Comparison of ENCODE assay signal across 10 mouse cellular contexts in genomic region chr8:71988867-71989599, GRCm38 (mm10). TPM values are rescaled to one million over a fixed set of nuclear protein-coding genes. Genes with fewer than 3 reads are reported as not detected.
DNase-seq lines count a peak whose midpoint lies in the region; ATAC-seq and TF ChIP-seq lines count a peak whose summit lies in the region.
"Had no signal": no experiment of that assay in that cellular context is flagged by ENCODE, and none has a peak within 500 bp of the region (broad histone marks: within the 10 kb centered on the region; RNA-seq: fewer than 3 reads in every experiment).

No protein-coding gene starts in this region.

- DNase-seq in heart, adult 2 months, result no peak
- DNase-seq in heart, postnatal 25 days (ENCODE audit: low spot score), result no peak
- DNase-seq in thymus, postnatal 4 days, result peak; percentile 19
- no peak for DNase-seq in thymus, postnatal 0 days (ENCODE audit: low spot score)
- no peak for DNase-seq in stomach, postnatal 0 days (ENCODE audit: low spot score)
- no peak for DNase-seq in gastrocnemius, adult 8-10 months (ENCODE audit: low spot score in 2 of 2)

- H3K4me2 ChIP-seq in limb, embryonic 15.5 days, result peak overlapping the region; percentile 57
- peak overlapping the region; percentile 72 for H3K4me2 ChIP-seq in stomach, postnatal 0 days (replicated peaks; ENCODE audit: low read depth)

- TF ChIP-seq CTCF in heart, adult 2 months (IDR thresholded peaks at IDR 0.05), result no peak
- TF ChIP-seq CTCF in stomach, postnatal 0 days (IDR thresholded peaks at IDR 0.05; ENCODE audit: low read depth), result no peak

- H3K4me3 ChIP-seq in heart, adult 2 months, result peak overlapping the region; percentile 51
- H3K4me3 ChIP-seq in limb, embryonic 15.5 days, result peak overlapping the region; percentile 44
- H3K4me3 ChIP-seq in stomach, postnatal 0 days (ENCODE audit: low read depth, low read length), result peak overlapping the region; percentile 42

- H3K4me1 ChIP-seq in heart, adult 2 months (ENCODE audit: control insufficient read depth, insufficient read depth, low read length), result no peaks in the 10 kb centered on the region; the same call in 1 of the 2 replicates
- H3K4me1 ChIP-seq in limb, embryonic 15.5 days, result peaks cover 8% of the 10 kb centered on the region; the same call in 1 of the 2 replicates
- H3K4me1 ChIP-seq in stomach, postnatal 0 days (replicated peaks; ENCODE audit: control insufficient read depth, insufficient read depth), result 0 out of 2 replicates have a peak, but pooled peaks cover 2% of the 10 kb centered on the region

- no peaks in the 10 kb centered on the region for H3K79me2 ChIP-seq in heart, adult 2 months (replicated peaks; ENCODE audit: control insufficient read depth, insufficient read depth, low read length)

- no peaks in the 10 kb centered on the region for H3K9me3 ChIP-seq in limb, embryonic 15.5 days
- H3K9me3 ChIP-seq in stomach, postnatal 0 days (ENCODE audit: control insufficient read depth, low read length), result no peaks in the 10 kb centered on the region

- ATAC-seq in limb, embryonic 15.5 days (ENCODE audit: insufficient number of reproducible peaks, low FRiP score, low TSS enrichment, low read depth), result no peak
- 0 out of 2 replicates have a peak, but pooled peaks have one; percentile 17 for ATAC-seq in stomach, postnatal 0 days (ENCODE audit: low FRiP score, low TSS enrichment)
- no peak for ATAC-seq in erythroid progenitor cell, adult 5-6 weeks (replicated peaks; ENCODE audit: low FRiP score, poor library complexity, severe bottlenecking)

- no peak overlapping the region for H3K27ac ChIP-seq in heart, adult 2 months
- no peak overlapping the region for H3K27ac ChIP-seq in limb, embryonic 15.5 days
- 0 out of 2 replicates have a peak overlapping the region, but pooled peaks have one; percentile 30 for H3K27ac ChIP-seq in stomach, postnatal 0 days (replicated peaks)

- intact Hi-C loops in heart, adult 2 months (cut with DNase I), result no loop called here
- intact Hi-C loops in heart, postnatal 25 days (cut with DNase I), result no loop called here

- H3K9ac ChIP-seq in heart, adult 2 months (ENCODE audit: low read depth, low read length), result no peak overlapping the region; the same call in 1 of the 2 replicates
- 0 out of 2 replicates have a peak overlapping the region, but pooled peaks have one; percentile 20 for H3K9ac ChIP-seq in limb, embryonic 15.5 days
- H3K9ac ChIP-seq in stomach, postnatal 0 days (ENCODE audit: low read length), result peak overlapping the region; percentile 50; the same call in 1 of the 2 replicates

- H3K36me3 ChIP-seq in heart, adult 2 months (ENCODE audit: control insufficient read depth, insufficient read depth, low read length), result no peaks in the 10 kb centered on the region
- H3K36me3 ChIP-seq in limb, embryonic 15.5 days, result no peaks in the 10 kb centered on the region
- H3K36me3 ChIP-seq in stomach, postnatal 0 days (ENCODE audit: control insufficient read depth, insufficient read depth, low read length), result no peaks in the 10 kb centered on the region

- TF ChIP-seq EP300 in heart, adult 2 months (IDR thresholded peaks at IDR 0.05; ENCODE audit: insufficient read depth, low read depth, low read length), result no peak
- TF ChIP-seq EP300 in stomach, postnatal 0 days (optimal IDR thresholded peaks at IDR 0.05), result no peak

- no peak for TF ChIP-seq POLR2A in heart, adult 2 months (IDR thresholded peaks at IDR 0.05; ENCODE audit: insufficient read depth, low read depth, low read length)

- 61% methylated on average over 13 of the region's 13 CpGs for WGBS in heart, adult 2 months
- WGBS in limb, embryonic 15.5 days, result 36% methylated on average over 13 of the region's 13 CpGs
- 54% methylated on average over 13 of the region's 13 CpGs for WGBS in stomach, postnatal 0 days

- H3K27me3 ChIP-seq in heart, adult 2 months (ENCODE audit: control insufficient read depth, insufficient read depth, low read length), result no peaks in the 10 kb centered on the region
- 0 out of 2 replicates have a peak, but pooled peaks cover 3% of the 10 kb centered on the region for H3K27me3 ChIP-seq in limb, embryonic 15.5 days
- no peaks in the 10 kb centered on the region for H3K27me3 ChIP-seq in stomach, postnatal 0 days (ENCODE audit: control insufficient read depth, insufficient read depth, low read length)
- H3K27me3 ChIP-seq: CH12.LX had no signal

RNA-seq across cellular contexts. Expression of gene Cyp4f18, which starts 20.4 kb away (rescaled TPM):
- 1 to 10 TPM; 1.2 to 1.4 TPM for total RNA-seq in heart, adult 2 months (2021)
- polyA plus RNA-seq in heart, adult 2 months (2012; rRNA removed), result 1.7 and 5.2 TPM in 2 replicates
- under 1 TPM; 0.70 to 0.73 TPM for total RNA-seq in heart, postnatal 25 days (2021)
- polyA plus RNA-seq in thymus, postnatal 0 days (2015; fragmentation: Nextera tagmentation; extraction: Ambion mirVana), result 1.5 and 1.9 TPM in 2 replicates
- polyA plus RNA-seq in limb, embryonic 15.5 days (2015; fragmentation: Nextera tagmentation; extraction: Ambion mirVana), result 1.2 and 2.0 TPM in 2 replicates
- polyA plus RNA-seq in stomach, postnatal 0 days (2015; fragmentation: Nextera tagmentation; extraction: Ambion mirVana), result 1.3 and 1.4 TPM in 2 replicates
- under 1 TPM in 2 of 4 experiments, not detected in 2; 0.54 to 0.91 TPM for total RNA-seq in gastrocnemius, adult 8-10 months (2022)
- 6.1 and 10.9 TPM in 2 replicates for total RNA-seq in erythroid progenitor cell, adult 5-6 weeks (2015; ENCODE audit: low replicate concordance)
- 2.7 and 7.0 TPM in 2 replicates for total RNA-seq in erythroid progenitor cell, adult 5-6 weeks (2017; ENCODE audit: low replicate concordance)

RNA-seq across cellular contexts. Expression of gene Zfp961, which starts 38.2 kb away (rescaled TPM):
- 1 to 10 TPM; 5.5 to 8.0 TPM for total RNA-seq in heart, adult 2 months (2021)
- 4.4 and 6.1 TPM in 2 replicates for polyA plus RNA-seq in heart, adult 2 months (2012; rRNA removed)
- 1 to 10 TPM; 5.5 to 10.0 TPM for total RNA-seq in heart, postnatal 25 days (2021)
- 15.9 and 18.5 TPM in 2 replicates for polyA plus RNA-seq in thymus, postnatal 0 days (2015; fragmentation: Nextera tagmentation; extraction: Ambion mirVana)
- polyA plus RNA-seq in limb, embryonic 15.5 days (2015; fragmentation: Nextera tagmentation; extraction: Ambion mirVana), result 14.4 and 16.9 TPM in 2 replicates
- polyA plus RNA-seq in stomach, postnatal 0 days (2015; fragmentation: Nextera tagmentation; extraction: Ambion mirVana), result 11.2 and 11.8 TPM in 2 replicates
- total RNA-seq in gastrocnemius, adult 8-10 months (2022), result 1 to 10 TPM; 1.3 to 2.3 (median 2.2) TPM
- 20.1 and 23.8 TPM in 2 replicates for total RNA-seq in erythroid progenitor cell, adult 5-6 weeks (2015; ENCODE audit: low replicate concordance)
- 3.8 and 7.7 TPM in 2 replicates for total RNA-seq in erythroid progenitor cell, adult 5-6 weeks (2017; ENCODE audit: low replicate concordance)

RNA-seq across cellular contexts. Expression of gene Olfr372, which starts 52.0 kb away (rescaled TPM):
- not detected for total RNA-seq in heart, adult 2 months (2021)
- polyA plus RNA-seq in heart, adult 2 months (2012; rRNA removed), result not detected in 2 replicates
- total RNA-seq in heart, postnatal 25 days (2021), result not detected
- not detected in 2 replicates for polyA plus RNA-seq in thymus, postnatal 0 days (2015; fragmentation: Nextera tagmentation; extraction: Ambion mirVana)
- not detected in 2 replicates for polyA plus RNA-seq in limb, embryonic 15.5 days (2015; fragmentation: Nextera tagmentation; extraction: Ambion mirVana)
- not detected in 2 replicates for polyA plus RNA-seq in stomach, postnatal 0 days (2015; fragmentation: Nextera tagmentation; extraction: Ambion mirVana)
- total RNA-seq in gastrocnemius, adult 8-10 months (2022), result not detected
- not detected in 2 replicates for total RNA-seq in erythroid progenitor cell, adult 5-6 weeks (2015; ENCODE audit: low replicate concordance)
- not detected in 2 replicates for total RNA-seq in erythroid progenitor cell, adult 5-6 weeks (2017; ENCODE audit: low replicate concordance)
- total RNA-seq: CH12.LX; common myeloid progenitor, adult 5-6 weeks had no signal
